Mouse (Mus musculus) olfactory bulb, adult 2 months (tissue): Measurements from ENCODE around the gene Bahd1. TPM values are rescaled to one million over a fixed set of nuclear protein-coding genes. Genes with fewer than 3 reads are reported as not detected.
A peak's percentile ranks its signal among the peaks of the same experiment; 100 is the strongest.

Experiments used
- H3K27ac ChIP-seq: fragments of 200-500 bp; 2 replicates; pipeline ENCODE4 v1.5.1; 2012; ENCODE audit warnings: low read depth, low read length; ENCODE audit not compliant: insufficient read depth
- H3K4me1 ChIP-seq: fragments of 200-500 bp; 2 replicates; pipeline ENCODE4 v1.6.1; 2012; ENCODE audit warnings: low read length; ENCODE audit not compliant: control insufficient read depth, insufficient read depth
- H3K4me3 ChIP-seq: fragments of 200-500 bp; 2 replicates; pipeline ENCODE4 v1.5.1; 2012; ENCODE audit warnings: mild to moderate bottlenecking, low read depth, low read length, moderate library complexity; ENCODE audit not compliant: insufficient read depth
- CTCF ChIP-seq: fragments of 200-500 bp; IDR thresholded peaks from 2 replicates; pipeline ENCODE4 v1.5.1; 2012; ENCODE audit warnings: low read depth, mild to moderate bottlenecking, low read length, moderate library complexity; ENCODE audit not compliant: insufficient read depth
- POLR2A ChIP-seq: fragments of 200-500 bp; IDR thresholded peaks from 2 replicates; pipeline ENCODE4 v1.6.1; 2012; ENCODE audit warnings: mild to moderate bottlenecking, low read depth, low read length, moderate library complexity; ENCODE audit not compliant: insufficient read depth
- WGBS: fragments of 180-500 bp; shearing (Covaris S2); methylation state at CpG from one replicate; pipeline ENCODE4 v1.1.7; 2018; 5-methylcytosine and 5-hydroxymethylcytosine counted together
- polyA plus RNA-seq: library from polyadenylated mRNA; stranded (reverse); fragments of >200 nt; gene quantifications from 2 replicates; pipeline ENCODE4 v1.2.4, GENCODE M21; 2012; ENCODE audit warnings: low replicate concordance; ENCODE audit not compliant: missing spikeins, insufficient read depth, insufficient read length

Gene Bahd1
- polyA plus RNA-seq, 1 experiment = not detected

DNA sequence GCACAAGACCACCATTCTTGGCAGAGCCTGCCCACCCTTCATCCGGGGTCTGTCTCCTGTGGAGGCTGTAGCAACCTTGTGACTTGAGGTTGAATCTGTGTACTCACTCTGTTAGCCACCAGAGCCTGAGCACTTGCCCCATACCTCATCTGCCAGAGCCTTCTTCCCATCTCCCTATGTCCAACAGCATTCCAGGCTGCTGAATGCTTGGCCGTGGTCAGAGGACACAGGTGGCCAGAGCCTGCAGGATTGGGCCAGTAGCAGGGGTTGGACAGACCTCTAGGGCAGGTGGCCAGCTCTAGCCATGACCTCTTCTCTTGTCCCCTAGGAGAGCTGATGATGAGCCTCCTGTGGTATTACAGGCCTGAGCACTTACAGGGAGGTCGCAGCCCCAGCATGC lies 20.3 kb downstream of the Bahd1 start:
- H3K4me1 ChIP-seq = peaks cover 23% of the 10 kb centered on the region

DNA sequence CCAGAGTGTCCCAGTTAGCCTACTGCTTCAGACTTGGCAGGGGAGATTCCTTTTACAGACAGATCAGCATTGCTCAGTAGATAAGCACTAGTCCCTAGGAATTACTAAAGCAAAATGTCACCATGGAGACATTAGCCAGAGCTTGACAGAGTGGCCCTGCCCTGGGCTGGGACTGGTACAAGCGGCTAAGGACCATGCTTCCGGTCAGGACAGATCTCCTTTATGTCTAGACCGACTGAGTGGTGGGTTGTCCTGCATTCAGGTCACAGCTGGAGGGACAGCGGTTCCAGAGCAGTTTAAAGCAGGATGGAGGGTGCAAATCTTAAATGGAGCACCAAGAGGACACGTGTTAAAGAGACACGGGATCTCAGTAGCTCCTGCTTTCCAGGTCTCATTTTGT lies 25.8 kb downstream of the Bahd1 start:
- TF ChIP-seq CTCF (no peak), POLR2A (no peak)
- 18% methylated on average over 6 of the region's 6 CpGs for WGBS
- H3K4me1 ChIP-seq = peaks cover 27% of the 10 kb centered on the region
- H3K4me3 ChIP-seq = peak overlapping the region; percentile 52; the same call in 1 of the 2 replicates
- H3K27ac ChIP-seq = no peak overlapping the region

More for the DNA sequence above, 20.3 kb downstream of the Bahd1 start:
- no peak for TF ChIP-seq POLR2A
- TF ChIP-seq CTCF = no peak
- 72% methylated on average over 3 of the region's 3 CpGs for WGBS
- no peak overlapping the region for H3K4me3 ChIP-seq
- H3K27ac ChIP-seq = no peak overlapping the region

DNA sequence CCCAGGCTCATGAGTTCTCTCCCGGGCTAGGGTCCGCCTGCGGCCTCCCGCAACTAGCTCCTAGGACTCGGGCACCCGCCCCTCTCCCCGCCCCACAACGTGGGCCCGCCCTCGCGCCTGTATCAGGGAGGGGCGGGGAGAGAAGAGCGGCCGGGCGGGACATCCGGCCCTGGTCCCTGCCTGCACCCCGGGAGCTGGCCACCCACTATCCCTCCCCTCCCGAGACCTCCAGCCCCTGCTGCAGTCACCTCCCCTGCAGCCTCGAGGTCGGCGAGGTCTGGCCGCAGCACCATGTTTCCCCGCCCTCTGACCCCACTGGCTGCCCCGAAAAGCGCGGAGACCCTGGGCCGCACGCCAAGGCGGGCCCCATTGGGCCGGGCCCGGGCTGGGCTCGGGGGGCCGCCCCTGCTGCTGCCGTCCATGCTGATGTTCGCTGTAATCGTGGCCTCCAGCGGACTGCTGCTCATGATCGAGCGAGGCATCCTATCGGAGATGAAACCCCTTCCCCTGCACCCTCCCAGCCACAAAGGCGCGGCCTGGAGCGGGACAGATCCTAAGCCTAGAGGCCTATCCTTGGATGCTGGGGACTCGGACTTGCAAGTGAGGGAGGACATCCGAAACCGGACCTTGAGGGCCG lies 26.3 kb downstream of the Bahd1 start, which contains the start of gene Chst14:
TSS of gene Chst14 (plus strand) at position 136 of the 637 bp plus-strand sequence.
- Histone ChIP-seq H3K4me1 (peaks cover 27% of the 10 kb centered on the region), H3K27ac (no peak within 1 kb of the TSS), H3K4me3 (peak within 1 kb of the TSS; percentile 52)
- 18% methylated on average over 46 of the region's 47 CpGs for WGBS
- TF ChIP-seq POLR2A (no peak), CTCF (no peak)

GRCm38 (mm10) chr2:118926998-118927739 lies 27.0 kb downstream of the Bahd1 start:
- 66% methylated on average over 31 of the region's 31 CpGs for WGBS
- peaks cover 27% of the 10 kb centered on the region for H3K4me1 ChIP-seq
- no peak overlapping the region for H3K27ac ChIP-seq
- peak overlapping the region; percentile 52 for H3K4me3 ChIP-seq
- TF ChIP-seq POLR2A (no peak), CTCF (no peak)

DNA sequence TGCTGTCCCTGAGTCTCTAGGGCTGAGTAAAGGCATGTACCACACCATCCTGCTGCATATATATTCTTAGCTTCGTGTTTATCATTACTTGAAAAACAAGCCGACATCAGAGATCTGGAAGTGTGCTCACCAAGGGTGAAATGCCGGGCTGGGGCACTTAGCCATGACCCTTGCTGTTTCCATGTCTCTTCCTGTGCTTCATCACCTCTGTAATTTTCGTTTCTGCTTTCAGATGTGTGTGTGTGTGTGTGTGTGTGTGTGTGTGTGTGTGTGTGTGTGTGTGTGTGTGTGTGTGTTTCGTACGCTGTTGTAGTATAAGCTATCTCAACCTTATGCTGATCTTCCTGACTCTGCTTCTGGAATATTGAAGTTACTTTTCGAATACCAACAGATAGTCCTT lies 41.2 kb downstream of the Bahd1 start:
- Histone ChIP-seq H3K4me1 (peaks cover 6% of the 10 kb centered on the region; the same call in 1 of the 2 replicates), H3K4me3 (no peak overlapping the region), H3K27ac (no peak overlapping the region)
- TF ChIP-seq POLR2A (no peak), CTCF (no peak)
- 79% methylated on average over 7 of the region's 7 CpGs for WGBS

DNA sequence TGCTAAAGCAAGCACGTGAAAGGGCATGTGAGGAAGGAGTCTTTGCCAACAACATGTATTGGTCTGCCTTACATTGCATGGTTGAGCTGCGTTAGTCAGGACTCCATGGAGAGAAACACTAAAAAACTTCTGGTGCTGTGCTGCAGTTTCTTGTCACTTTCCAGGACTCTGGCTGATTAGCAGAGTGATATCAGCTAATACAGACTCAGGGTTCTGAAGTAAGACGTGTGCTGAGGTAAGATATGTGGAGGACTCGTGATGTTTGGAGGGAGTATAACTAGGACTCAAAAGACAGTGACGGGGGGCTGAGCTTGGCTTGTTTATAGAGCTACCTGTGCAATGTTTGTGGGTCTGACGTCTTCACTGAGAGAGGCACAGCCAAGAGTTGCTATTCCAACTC lies 43.1 kb downstream of the Bahd1 start:
- no peak for TF ChIP-seq CTCF
- no peak overlapping the region for H3K4me3 ChIP-seq
- no peak overlapping the region for H3K27ac ChIP-seq
- H3K4me1 ChIP-seq = peaks cover 6% of the 10 kb centered on the region; the same call in 1 of the 2 replicates
- 94% methylated on average over 6 of the region's 6 CpGs for WGBS

DNA sequence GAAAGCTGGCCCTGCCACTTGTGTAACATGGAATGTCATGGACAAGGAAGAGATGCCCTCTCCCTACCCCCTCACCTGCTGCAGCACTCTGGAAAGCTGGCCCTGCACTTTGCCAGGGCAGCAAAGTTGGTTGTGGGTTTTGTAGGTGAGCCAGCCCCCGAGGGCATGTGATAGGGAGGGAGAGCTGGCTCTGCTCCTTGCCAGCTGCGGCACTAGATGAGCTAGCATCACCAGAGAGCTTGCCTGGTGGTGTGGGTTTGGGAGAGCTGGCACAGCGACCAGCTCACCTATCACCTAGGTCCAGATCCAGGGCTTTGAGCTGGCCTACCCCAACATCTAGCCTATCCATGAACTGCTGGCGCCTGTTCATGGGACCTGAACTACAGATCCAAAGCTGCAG lies 48.6 kb downstream of the Bahd1 start:
- Histone ChIP-seq H3K4me1 (no peaks in the 10 kb centered on the region), H3K27ac (no peak overlapping the region), H3K4me3 (no peak overlapping the region)
- 80% methylated on average over 4 of the region's 4 CpGs for WGBS
- TF ChIP-seq POLR2A = no peak
- TF ChIP-seq CTCF = no peak

- Histone ChIP-seq H3K4me3 (no peak overlapping the region), H3K4me1 (no peaks in the 10 kb centered on the region), H3K27ac (no peak overlapping the region)
- TF ChIP-seq POLR2A (no peak), CTCF (no peak)
- 78% methylated on average over 3 of the region's 3 CpGs for WGBS
Measured at GRCm38 (mm10) chr2:118949699-118950098, 49.5 kb downstream of the Bahd1 start.

DNA sequence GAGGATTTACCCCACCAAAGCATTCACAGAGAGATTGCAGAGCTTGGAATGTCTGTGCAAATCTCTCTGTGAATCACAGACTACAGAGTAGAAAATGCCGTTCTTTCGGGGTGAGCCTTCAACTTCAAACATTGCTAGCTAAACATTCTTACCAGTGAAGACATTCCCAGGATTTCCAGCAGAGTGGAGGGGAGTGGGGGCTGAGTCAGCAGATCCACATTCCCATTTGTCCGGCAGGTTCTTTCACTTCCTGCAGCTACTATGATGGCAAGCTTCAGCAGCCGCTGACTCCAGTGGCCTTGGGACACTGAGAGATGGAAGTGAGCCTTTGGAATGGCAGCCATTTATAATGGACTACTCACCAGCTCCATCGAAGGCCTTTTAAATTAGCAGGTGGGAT lies 56.3 kb downstream of the Bahd1 start:
- TF ChIP-seq CTCF (no peak), POLR2A (no peak)
- no peak overlapping the region for H3K27ac ChIP-seq
- 78% methylated on average over 5 of the region's 5 CpGs for WGBS

More for the DNA sequence above, 56.3 kb downstream of the Bahd1 start:
- Histone ChIP-seq H3K4me1 (no peaks in the 10 kb centered on the region), H3K4me3 (no peak overlapping the region)
